Mouse (Mus musculus) myocyte (in vitro differentiated cells): ENCODE data around the gene Prrt1. TPM values are rescaled to one million over a fixed set of nuclear protein-coding genes. Genes with fewer than 3 reads are reported as not detected.

ENCODE experiments used
- H3K27me3 ChIP-seq: one replicate; pipeline ENCODE4 v1.6.1; 2011; ENCODE audit not compliant: control insufficient read depth, insufficient read depth, insufficient read length
- H3K36me3 ChIP-seq: one replicate; pipeline ENCODE4 v1.6.1; 2011; ENCODE audit not compliant: control insufficient read depth, insufficient read depth
- H3K4me2 ChIP-seq: one replicate; pipeline ENCODE4 v1.6.1; 2011; ENCODE audit warnings: low read depth, control low read depth
- H3K4me3 ChIP-seq: one replicate; pipeline ENCODE4 v1.5.1; 2011; ENCODE audit warnings: mild to moderate bottlenecking, control low read depth, moderate library complexity
- H3K79me2 ChIP-seq: one replicate; pipeline ENCODE4 v1.6.1; 2011; ENCODE audit not compliant: control insufficient read depth, insufficient read depth
- H3ac ChIP-seq: one replicate; pipeline ENCODE4 v1.6.1; 2011; ENCODE audit not compliant: control insufficient read depth, insufficient read length
- CEBPB ChIP-seq: IDR thresholded peaks from 2 replicates; pipeline ENCODE4 v1.6.1; 2011; ENCODE audit warnings: mild to moderate bottlenecking, moderate library complexity; ENCODE audit not compliant: poor library complexity, insufficient read depth, severe bottlenecking
- E2F4 ChIP-seq: IDR thresholded peaks from one replicate; pipeline ENCODE4 v1.6.1; 2011; ENCODE audit warnings: mild to moderate bottlenecking, control low read depth, moderate library complexity; ENCODE audit not compliant: insufficient read depth
- MAX ChIP-seq: IDR thresholded peaks from one replicate; pipeline ENCODE4 v1.6.1; 2011; ENCODE audit warnings: low read depth, mild to moderate bottlenecking, control low read depth
- MYOD1 ChIP-seq, 3 experiments: IDR thresholded peaks; one replicate each; pipeline ENCODE4 v1.6.1; 2011; ENCODE audit warnings: control low read depth in 2 of 3, low read depth in 2 of 3, mild to moderate bottlenecking in 2 of 3, moderate library complexity in 1 of 3; ENCODE audit not compliant: insufficient read length in 2 of 3, control insufficient read depth in 1 of 3
- MYOG ChIP-seq, 3 experiments: IDR thresholded peaks; one replicate each; pipeline ENCODE4 v1.6.1; 2011; ENCODE audit warnings: control low read depth in 2 of 3, low read depth in 2 of 3, mild to moderate bottlenecking in 2 of 3; ENCODE audit not compliant: insufficient read length in 2 of 3, control insufficient read depth in 1 of 3, insufficient read depth in 1 of 3
- POLR2A ChIP-seq: IDR thresholded peaks from one replicate; pipeline ENCODE4 v1.6.1; 2011; ENCODE audit warnings: low read depth, mild to moderate bottlenecking, control low read depth, moderate library complexity; ENCODE audit not compliant: insufficient read length
- POLR2AphosphoS2 ChIP-seq: IDR thresholded peaks from one replicate; pipeline ENCODE4 v1.6.1; 2011; ENCODE audit warnings: low read depth, control low read depth; ENCODE audit not compliant: insufficient read length
- REST ChIP-seq: IDR thresholded peaks from one replicate; pipeline ENCODE4 v1.6.1; 2011; ENCODE audit warnings: mild to moderate bottlenecking, control low read depth, moderate library complexity; ENCODE audit not compliant: insufficient read depth, insufficient read length
- SRF ChIP-seq: IDR thresholded peaks from one replicate; pipeline ENCODE4 v1.6.1; 2011; ENCODE audit warnings: low read depth; ENCODE audit not compliant: control insufficient read depth, insufficient read length
- TCF12 ChIP-seq: IDR thresholded peaks from one replicate; pipeline ENCODE4 v1.6.1; 2011; ENCODE audit warnings: mild to moderate bottlenecking, control low read depth; ENCODE audit not compliant: poor library complexity, insufficient read depth, severe bottlenecking
- TCF3 ChIP-seq: IDR thresholded peaks from one replicate; pipeline ENCODE4 v1.6.1; 2011; ENCODE audit warnings: low read depth, control low read depth; ENCODE audit not compliant: insufficient read length
- USF1 ChIP-seq: IDR thresholded peaks from one replicate; pipeline ENCODE4 v1.6.1; 2011; ENCODE audit warnings: low read depth, mild to moderate bottlenecking, control low read depth, moderate library complexity
- polyA plus RNA-seq: library from polyadenylated mRNA; unstranded; fragments of >200 nt; fragmentation: generic; extraction: Trizol; gene quantifications from one replicate; pipeline ENCODE4 v1.2.1, GENCODE M21; 2012; ENCODE audit warnings: missing spikeins

The Prrt1 gene
- polyA plus RNA-seq, 1 experiment: not detected

GRCm38 (mm10) chr17:34604511-34605237 is 24.7 kb upstream of the Prrt1 start:
- TF ChIP-seq MAX (no peak), CEBPB (no peak), POLR2AphosphoS2 (no peak), TCF12 (no peak), MYOD1 (IDR thresholded peaks at IDR 0.05; ENCODE audit: control insufficient read depth in 1 of 3, insufficient read length in 2 of 3, low read depth in 2 of 3) (no peak), SRF (no peak), POLR2A (no peak), USF1 (no peak), MYOG (IDR thresholded peaks at IDR 0.05; ENCODE audit: control insufficient read depth in 1 of 3, insufficient read depth in 1 of 3, insufficient read length in 2 of 3, low read depth in 2 of 3) (no peak), TCF3 (no peak), REST (no peak), E2F4 (no peak)
- Histone ChIP-seq H3ac (peak overlapping the region; percentile 47), H3K4me2 (peak overlapping the region; percentile 99), H3K36me3 (no peaks in the 10 kb centered on the region), H3K27me3 (no peaks in the 10 kb centered on the region), H3K4me3 (peak overlapping the region; percentile 90), H3K79me2 (peaks cover 42% of the 10 kb centered on the region)

GRCm38 (mm10) chr17:34605609-34606008 is 23.7 kb upstream of the Prrt1 start:
- peak; percentile 94 for TF ChIP-seq POLR2A
- no peak for TF ChIP-seq CEBPB
- TF ChIP-seq POLR2AphosphoS2: peak; percentile 90
- no peak for TF ChIP-seq TCF3
- Histone ChIP-seq H3K36me3 (no peaks in the 10 kb centered on the region), H3K4me2 (peak overlapping the region; percentile 99), H3ac (peak overlapping the region; percentile 47), H3K79me2 (peaks cover 42% of the 10 kb centered on the region), H3K27me3 (no peaks in the 10 kb centered on the region), H3K4me3 (peak overlapping the region; percentile 90)

- TF ChIP-seq USF1 (no peak), SRF (no peak), MYOD1 (IDR thresholded peaks at IDR 0.05; ENCODE audit: control insufficient read depth in 1 of 3, insufficient read length in 2 of 3, low read depth in 2 of 3) (no peak), E2F4 (no peak), TCF3 (no peak), REST (no peak), MAX (no peak), TCF12 (no peak), POLR2AphosphoS2 (no peak), MYOG (IDR thresholded peaks at IDR 0.05; ENCODE audit: control insufficient read depth in 1 of 3, insufficient read depth in 1 of 3, insufficient read length in 2 of 3, low read depth in 2 of 3) (no peak), CEBPB (no peak)
- H3K4me3 ChIP-seq: peak overlapping the region; percentile 90
- H3K27me3 ChIP-seq: no peaks in the 10 kb centered on the region
- H3ac ChIP-seq: peak overlapping the region; percentile 47
- no peaks in the 10 kb centered on the region for H3K36me3 ChIP-seq
- peaks cover 42% of the 10 kb centered on the region for H3K79me2 ChIP-seq
- H3K4me2 ChIP-seq: peak overlapping the region; percentile 82
Observed at GRCm38 (mm10) chr17:34606186-34607039, 22.9 kb upstream of the Prrt1 start.

GRCm38 (mm10) chr17:34607997-34608396 is 21.3 kb upstream of the Prrt1 start:
- peaks cover 33% of the 10 kb centered on the region for H3K79me2 ChIP-seq
- no peak overlapping the region for H3ac ChIP-seq
- H3K36me3 ChIP-seq: no peaks in the 10 kb centered on the region
- H3K4me3 ChIP-seq: no peak overlapping the region
- no peak overlapping the region for H3K4me2 ChIP-seq
- H3K27me3 ChIP-seq: no peaks in the 10 kb centered on the region
- TF ChIP-seq SRF: no peak
- no peak for TF ChIP-seq MAX
- TF ChIP-seq POLR2A: no peak
- TF ChIP-seq E2F4: no peak
- TF ChIP-seq REST: no peak
- TF ChIP-seq CEBPB: no peak
- TF ChIP-seq TCF3: no peak
- no peak for TF ChIP-seq MYOG (IDR thresholded peaks at IDR 0.05; ENCODE audit: control insufficient read depth in 1 of 3, insufficient read depth in 1 of 3, insufficient read length in 2 of 3, low read depth in 2 of 3)
- TF ChIP-seq POLR2AphosphoS2: no peak
